Mouse (Mus musculus) ES-Bruce4 (cell line): ENCODE measurements around the gene Mlh1.

Experiments used
- CTCF ChIP-seq: IDR thresholded peaks from one replicate; pipeline ENCODE4 v1.8.1; 2011; ENCODE audit warnings: low read depth, low read length
- POLR2A ChIP-seq: IDR thresholded peaks from one replicate; pipeline ENCODE4 v1.8.1; 2011; ENCODE audit warnings: low read length; ENCODE audit not compliant: insufficient read depth

DNA sequence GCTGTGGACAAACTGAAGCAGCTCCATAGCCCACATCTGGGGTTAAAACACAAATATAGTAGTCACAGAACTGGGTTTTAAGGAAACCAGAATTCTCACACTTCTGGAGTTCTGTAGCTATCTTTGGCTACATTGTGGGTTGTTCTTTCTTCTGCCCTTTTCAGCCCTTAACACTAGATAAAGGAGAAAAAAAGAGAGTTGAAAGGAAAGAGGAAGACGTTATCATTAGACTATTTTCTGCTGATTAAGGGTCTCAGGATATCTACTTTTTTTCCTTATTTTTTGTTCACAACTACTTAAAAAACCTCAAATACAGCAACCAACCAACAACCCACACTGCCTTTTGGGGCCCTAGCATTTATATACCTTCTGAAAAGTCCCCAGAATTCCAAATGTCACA, 73.3 kb downstream of the Mlh1 start:
- TF ChIP-seq CTCF (no peak), POLR2A (no peak)
